Mouse (Mus musculus): ENCODE results near the gene Adcy10. TPM values are rescaled to one million over a fixed set of nuclear protein-coding genes. Genes with fewer than 3 reads are reported as not detected.
A peak's percentile ranks its signal among the peaks of the same experiment; 100 is the strongest.

Gene Adcy10
- polyA plus RNA-seq, 1 experiment from 2014 or later, result not detected

DNA sequence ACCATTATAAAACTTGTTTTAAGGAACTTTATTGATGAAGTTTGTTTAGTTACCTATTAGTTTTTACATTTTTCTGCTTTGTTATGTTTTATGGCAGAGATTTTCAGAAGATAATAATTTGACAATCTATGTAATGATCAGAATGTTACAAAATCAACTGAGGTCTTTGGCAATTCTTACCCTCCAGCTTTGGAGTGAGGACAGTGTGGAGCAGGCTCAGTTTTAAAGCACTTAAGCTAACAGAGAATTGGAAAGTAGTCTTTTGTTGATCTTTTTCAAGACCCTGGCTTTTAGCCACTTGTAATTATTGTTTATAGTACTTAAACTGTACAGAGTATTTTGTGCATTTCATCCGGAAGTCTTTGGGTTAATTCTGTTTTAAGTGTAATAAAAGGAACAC lies 22.1 kb upstream of the Adcy10 start:
- H3K27me3 ChIP-seq (replicated peaks), result no peaks in the 10 kb centered on the region
- no peaks in the 10 kb centered on the region for H3K36me3 ChIP-seq
- H3K9me3 ChIP-seq (replicated peaks), result no peaks in the 10 kb centered on the region
- no peak overlapping the region for H3K4me2 ChIP-seq
- H3K4me3 ChIP-seq, result no peak overlapping the region
- no peak overlapping the region for H3K9ac ChIP-seq
- H3K4me1 ChIP-seq (replicated peaks), result peaks cover 4% of the 10 kb centered on the region
- H3K27ac ChIP-seq (ENCODE audit: poor library complexity, severe bottlenecking), result no peak overlapping the region
- ATAC-seq (ENCODE audit: insufficient number of reproducible peaks, low FRiP score), result no peak
- 83% methylated on average over 1 of the region's 1 CpGs for WGBS

DNA sequence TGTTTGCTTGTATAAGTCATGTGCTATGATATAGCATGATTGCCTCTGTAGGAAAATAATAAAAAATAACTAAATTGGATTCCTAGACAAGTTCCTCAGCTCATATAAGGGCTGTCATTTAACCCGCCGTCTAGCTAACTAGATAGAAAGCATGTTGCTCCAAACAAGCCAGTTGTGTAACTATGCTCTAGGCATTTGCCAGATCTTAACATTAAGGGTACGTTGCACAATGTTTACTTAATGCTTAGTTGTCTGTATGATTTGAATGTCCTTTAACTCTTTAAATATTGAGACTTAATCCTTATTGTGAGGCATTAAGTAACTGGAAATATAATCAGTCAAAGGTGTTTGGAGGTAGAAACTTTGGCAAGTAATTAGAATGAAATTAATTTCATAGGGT lies 20.4 kb upstream of the Adcy10 start:
- no peaks in the 10 kb centered on the region for H3K36me3 ChIP-seq
- H3K4me2 ChIP-seq, result no peak overlapping the region
- H3K4me3 ChIP-seq, result no peak overlapping the region
- no peak overlapping the region for H3K9ac ChIP-seq
- WGBS, result 88% methylated on average over 3 of the region's 3 CpGs
- H3K27me3 ChIP-seq (replicated peaks), result no peaks in the 10 kb centered on the region
- ATAC-seq (ENCODE audit: insufficient number of reproducible peaks, low FRiP score), result no peak
- H3K4me1 ChIP-seq (replicated peaks), result peaks cover 4% of the 10 kb centered on the region
- H3K27ac ChIP-seq (ENCODE audit: poor library complexity, severe bottlenecking), result no peak overlapping the region
- no peaks in the 10 kb centered on the region for H3K9me3 ChIP-seq (replicated peaks)

DNA sequence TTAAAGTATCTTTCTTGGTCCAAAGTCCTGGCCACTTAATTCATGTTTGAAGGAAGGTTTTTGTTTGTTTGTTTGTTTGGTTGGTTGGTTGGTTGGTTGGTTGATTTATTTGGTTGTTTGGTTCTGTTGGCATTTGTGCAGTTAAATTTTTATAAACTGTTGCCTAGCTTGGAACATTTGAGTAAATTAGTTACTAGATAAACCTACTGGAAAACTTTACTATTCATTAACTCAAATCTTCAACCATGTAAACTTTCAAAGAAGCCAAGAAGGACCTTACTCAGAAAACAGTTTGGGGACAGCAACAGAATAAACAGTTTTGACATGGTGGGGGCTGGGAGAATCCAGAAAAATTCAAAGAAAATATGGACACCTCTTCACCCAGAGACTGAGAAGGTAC lies 16.0 kb upstream of the Adcy10 start:
- no peak for ATAC-seq (ENCODE audit: insufficient number of reproducible peaks, low FRiP score)

DNA sequence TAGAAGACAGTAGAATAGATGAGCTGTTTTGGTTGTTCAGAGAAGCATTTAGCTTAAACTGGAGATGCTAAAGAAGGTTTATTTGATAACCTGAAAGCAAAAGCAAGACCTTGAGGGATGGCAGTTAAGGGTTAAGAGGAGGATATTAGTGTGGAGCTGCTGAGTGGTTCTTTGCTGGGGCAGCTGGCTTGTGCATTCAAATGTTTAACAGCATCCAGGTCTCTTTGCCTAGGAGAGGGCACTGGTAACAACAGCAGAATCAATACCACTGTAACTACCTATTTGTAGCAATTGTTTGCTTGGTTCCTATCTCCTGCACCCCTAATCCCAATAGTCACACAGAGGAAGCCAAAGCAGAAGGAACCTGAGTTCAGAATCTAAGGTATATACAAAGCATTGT lies 15.3 kb upstream of the Adcy10 start:
- Histone ChIP-seq H3K36me3 (no peaks in the 10 kb centered on the region), H3K9ac (no peak overlapping the region), H3K4me2 (no peak overlapping the region), H3K27ac (ENCODE audit: poor library complexity, severe bottlenecking) (no peak overlapping the region), H3K4me3 (no peak overlapping the region), H3K27me3 (replicated peaks) (no peaks in the 10 kb centered on the region), H3K4me1 (replicated peaks) (no peaks in the 10 kb centered on the region; the same call in 1 of the 2 replicates), H3K9me3 (replicated peaks) (no peaks in the 10 kb centered on the region)
- no peak for ATAC-seq (ENCODE audit: insufficient number of reproducible peaks, low FRiP score)

More for the DNA sequence above, 16.0 kb upstream of the Adcy10 start:
- Histone ChIP-seq H3K9me3 (replicated peaks) (no peaks in the 10 kb centered on the region), H3K4me2 (no peak overlapping the region), H3K27ac (ENCODE audit: poor library complexity, severe bottlenecking) (no peak overlapping the region), H3K27me3 (replicated peaks) (no peaks in the 10 kb centered on the region), H3K4me1 (replicated peaks) (no peaks in the 10 kb centered on the region; the same call in 1 of the 2 replicates), H3K36me3 (no peaks in the 10 kb centered on the region), H3K9ac (no peak overlapping the region), H3K4me3 (no peak overlapping the region)

DNA sequence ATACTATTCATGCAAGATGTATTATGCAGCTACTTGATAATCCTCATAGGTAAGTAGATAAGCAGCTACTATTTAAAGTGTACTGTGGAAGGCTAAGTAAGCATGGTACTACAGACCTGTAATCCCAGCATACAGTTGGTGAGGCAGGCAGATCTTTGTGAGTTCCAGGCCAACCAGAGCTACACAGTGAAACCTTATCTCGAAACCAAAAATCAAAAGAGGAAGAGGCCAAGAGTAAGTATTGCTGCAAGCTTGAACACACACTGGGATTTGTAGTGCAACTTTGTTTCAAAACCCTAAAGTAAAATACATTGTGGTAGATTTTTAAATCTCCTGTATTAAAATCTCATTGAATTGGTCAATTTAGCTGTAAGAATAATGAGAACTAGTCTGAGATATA lies 13.5 kb upstream of the Adcy10 start:
- H3K9me3 ChIP-seq (replicated peaks), result no peaks in the 10 kb centered on the region
- no peaks in the 10 kb centered on the region for H3K27me3 ChIP-seq (replicated peaks)
- no peak for ATAC-seq (ENCODE audit: insufficient number of reproducible peaks, low FRiP score)
- no peaks in the 10 kb centered on the region; the same call in 1 of the 2 replicates for H3K4me1 ChIP-seq (replicated peaks)
- no peak overlapping the region for H3K9ac ChIP-seq
- 79% methylated on average over 1 of the region's 1 CpGs for WGBS
- H3K27ac ChIP-seq (ENCODE audit: poor library complexity, severe bottlenecking), result no peak overlapping the region
- no peak overlapping the region for H3K4me2 ChIP-seq
- no peak overlapping the region for H3K4me3 ChIP-seq
- H3K36me3 ChIP-seq, result 0 out of 2 replicates have a peak, but pooled peaks cover 3% of the 10 kb centered on the region

DNA sequence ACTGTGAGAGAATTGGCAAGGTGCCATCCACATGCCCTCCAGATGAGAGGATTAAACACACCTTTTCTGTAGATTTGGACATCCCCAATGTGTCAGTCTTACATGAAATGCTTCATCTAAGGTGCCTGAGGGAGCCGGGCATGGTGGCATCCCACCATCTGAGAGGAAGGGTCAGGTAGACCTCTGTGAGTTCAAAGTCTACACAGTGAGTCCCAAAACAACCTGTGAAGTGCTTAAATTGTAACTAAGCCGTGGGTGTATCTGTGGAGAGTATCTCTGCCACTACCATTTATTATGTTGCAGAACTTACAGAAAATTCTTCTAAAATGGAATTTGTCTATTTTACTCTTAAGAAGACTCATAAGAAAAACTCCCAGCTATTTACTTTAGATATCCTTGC lies 1.1 kb downstream of the Adcy10 start:
- ATAC-seq (ENCODE audit: insufficient number of reproducible peaks, low FRiP score), result no peak
- 76% methylated on average over 2 of the region's 2 CpGs for WGBS

DNA sequence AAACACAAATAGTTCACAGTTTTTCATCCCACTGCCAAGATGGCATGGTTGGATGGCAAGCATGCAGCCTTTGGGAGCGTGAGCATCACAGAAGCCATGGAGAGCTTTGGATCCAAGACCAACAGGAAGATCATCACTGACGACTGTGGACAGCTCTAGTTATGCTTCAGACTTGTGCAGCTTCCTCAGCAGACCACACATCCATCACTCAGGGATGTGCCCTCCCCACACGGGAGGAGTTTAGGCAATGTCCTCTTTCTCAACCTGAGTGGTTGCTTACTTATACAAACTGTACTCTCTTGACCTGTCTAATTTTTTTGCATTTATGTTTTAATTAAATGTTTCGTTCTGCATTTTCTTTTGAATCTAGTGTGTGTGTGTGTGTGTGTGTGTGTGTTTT lies 4.2 kb downstream of the Adcy10 start:
- WGBS, result 76% methylated on average over 4 of the region's 4 CpGs
- H3K27me3 ChIP-seq (replicated peaks), result no peaks in the 10 kb centered on the region
- no peak for ATAC-seq (ENCODE audit: insufficient number of reproducible peaks, low FRiP score)
- no peaks in the 10 kb centered on the region for H3K36me3 ChIP-seq
- H3K27ac ChIP-seq (ENCODE audit: poor library complexity, severe bottlenecking), result no peak overlapping the region
- H3K4me3 ChIP-seq, result no peak overlapping the region
- H3K9ac ChIP-seq, result no peak overlapping the region
- no peak overlapping the region for H3K4me2 ChIP-seq
- no peaks in the 10 kb centered on the region for H3K9me3 ChIP-seq (replicated peaks)
- H3K4me1 ChIP-seq (replicated peaks), result no peaks in the 10 kb centered on the region

More for the DNA sequence above, 1.1 kb downstream of the Adcy10 start:
- Histone ChIP-seq H3K4me1 (replicated peaks) (no peaks in the 10 kb centered on the region), H3K27ac (ENCODE audit: poor library complexity, severe bottlenecking) (no peak overlapping the region), H3K36me3 (peaks cover 14% of the 10 kb centered on the region), H3K4me2 (no peak overlapping the region), H3K9ac (no peak overlapping the region), H3K4me3 (no peak overlapping the region), H3K27me3 (replicated peaks) (no peaks in the 10 kb centered on the region), H3K9me3 (replicated peaks) (no peaks in the 10 kb centered on the region)

DNA sequence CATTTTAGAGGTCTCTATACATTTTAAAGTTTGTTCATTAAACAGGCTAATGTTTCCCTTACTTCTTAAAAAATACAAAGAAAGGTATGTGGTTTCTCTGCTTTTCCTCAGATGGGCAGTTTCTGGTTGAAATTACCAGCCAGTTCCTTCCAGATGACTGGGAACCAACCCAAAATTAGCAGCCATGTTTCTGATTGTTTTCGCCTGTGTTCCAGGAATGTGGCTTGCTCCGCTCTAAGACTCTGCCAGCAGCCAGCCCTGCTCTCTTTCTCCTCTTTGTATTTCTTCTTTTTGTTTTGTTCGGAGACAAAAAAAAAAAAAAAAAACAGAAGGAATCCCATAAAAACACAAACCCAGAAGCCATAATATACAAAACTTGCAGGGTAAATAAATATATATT lies 13.9 kb downstream of the Adcy10 start:
- no peak overlapping the region for H3K4me3 ChIP-seq
- H3K36me3 ChIP-seq, result no peaks in the 10 kb centered on the region
- H3K27me3 ChIP-seq (replicated peaks), result no peaks in the 10 kb centered on the region
- H3K4me1 ChIP-seq (replicated peaks), result peaks cover 16% of the 10 kb centered on the region
- H3K9ac ChIP-seq, result no peak overlapping the region
- ATAC-seq (ENCODE audit: insufficient number of reproducible peaks, low FRiP score), result no peak
- H3K4me2 ChIP-seq, result no peak overlapping the region
- H3K9me3 ChIP-seq (replicated peaks), result no peaks in the 10 kb centered on the region
- WGBS, result 55% methylated on average over 3 of the region's 3 CpGs
- H3K27ac ChIP-seq (ENCODE audit: poor library complexity, severe bottlenecking), result no peak overlapping the region

DNA sequence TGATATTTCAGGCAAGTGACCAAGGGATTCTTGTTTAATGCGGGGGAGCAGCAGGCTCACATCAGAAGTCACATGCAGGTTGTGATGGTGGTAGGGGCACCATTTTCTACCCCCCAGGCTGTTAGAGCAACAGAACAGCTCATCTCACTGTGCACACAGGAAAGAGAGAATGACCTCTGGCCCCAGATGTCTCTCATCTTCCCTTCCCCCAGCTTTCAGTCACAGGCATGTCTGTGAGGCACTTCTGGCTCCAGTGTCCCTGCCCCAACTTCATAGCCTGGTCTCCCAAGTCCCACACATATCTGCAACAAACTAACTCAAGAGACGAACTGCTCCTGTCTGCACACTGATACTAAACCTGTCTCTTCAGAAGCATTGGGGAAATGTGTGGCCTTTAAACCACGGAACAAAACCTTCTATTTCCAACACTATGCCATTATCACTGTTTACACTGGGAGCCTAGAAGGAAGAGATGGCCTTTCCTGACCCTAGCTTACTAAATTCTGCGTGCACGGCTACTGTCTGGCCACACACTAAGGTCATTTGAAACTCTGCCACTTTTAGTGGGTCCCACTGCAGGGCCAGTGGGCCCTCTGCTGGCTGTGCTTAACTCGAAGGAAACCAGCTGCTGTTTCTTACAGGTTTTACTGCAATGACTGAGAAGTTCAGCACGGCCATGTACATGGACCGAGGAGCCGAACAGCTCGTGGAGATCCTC lies 18.5 kb downstream of the Adcy10 start:
- no peak overlapping the region; the same call in 1 of the 2 replicates for H3K9ac ChIP-seq
- H3K27me3 ChIP-seq (replicated peaks), result no peaks in the 10 kb centered on the region
- no peaks in the 10 kb centered on the region for H3K36me3 ChIP-seq
- peaks cover 18% of the 10 kb centered on the region for H3K4me1 ChIP-seq (replicated peaks)
- H3K4me3 ChIP-seq, result no peak overlapping the region
- H3K27ac ChIP-seq (ENCODE audit: poor library complexity, severe bottlenecking), result no peak overlapping the region
- 30% methylated on average over 10 of the region's 10 CpGs for WGBS
- no peak overlapping the region; the same call in 1 of the 2 replicates for H3K4me2 ChIP-seq
- H3K9me3 ChIP-seq (replicated peaks), result no peaks in the 10 kb centered on the region
- ATAC-seq (ENCODE audit: insufficient number of reproducible peaks, low FRiP score), result peak; percentile 48; the same call in 1 of the 2 replicates

DNA sequence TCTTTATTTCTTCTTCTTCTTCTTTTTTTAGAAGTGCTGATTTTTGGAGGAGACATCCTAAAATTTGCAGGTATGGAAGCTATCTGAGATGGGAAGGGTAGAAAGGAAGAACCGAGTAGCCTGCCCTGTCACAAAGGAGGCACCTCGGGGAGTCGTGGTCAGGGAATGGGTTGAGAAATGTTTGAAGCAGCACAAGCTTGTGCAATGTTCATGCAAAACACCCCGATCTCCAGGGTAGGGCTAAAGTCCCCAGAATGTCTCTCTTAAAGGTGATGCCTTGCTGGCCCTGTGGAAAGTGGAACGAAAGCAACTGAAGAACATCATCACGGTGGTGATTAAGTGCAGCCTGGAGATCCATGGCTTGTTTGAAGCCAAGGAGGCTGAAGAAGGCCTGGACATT lies 21.3 kb downstream of the Adcy10 start:
- Histone ChIP-seq H3K27me3 (replicated peaks) (no peaks in the 10 kb centered on the region), H3K9ac (no peak overlapping the region), H3K36me3 (no peaks in the 10 kb centered on the region), H3K27ac (ENCODE audit: poor library complexity, severe bottlenecking) (no peak overlapping the region), H3K4me3 (no peak overlapping the region), H3K4me1 (replicated peaks) (peaks cover 18% of the 10 kb centered on the region), H3K4me2 (no peak overlapping the region), H3K9me3 (replicated peaks) (no peaks in the 10 kb centered on the region)
- ATAC-seq (ENCODE audit: insufficient number of reproducible peaks, low FRiP score), result no peak
- WGBS, result 80% methylated on average over 6 of the region's 6 CpGs

DNA sequence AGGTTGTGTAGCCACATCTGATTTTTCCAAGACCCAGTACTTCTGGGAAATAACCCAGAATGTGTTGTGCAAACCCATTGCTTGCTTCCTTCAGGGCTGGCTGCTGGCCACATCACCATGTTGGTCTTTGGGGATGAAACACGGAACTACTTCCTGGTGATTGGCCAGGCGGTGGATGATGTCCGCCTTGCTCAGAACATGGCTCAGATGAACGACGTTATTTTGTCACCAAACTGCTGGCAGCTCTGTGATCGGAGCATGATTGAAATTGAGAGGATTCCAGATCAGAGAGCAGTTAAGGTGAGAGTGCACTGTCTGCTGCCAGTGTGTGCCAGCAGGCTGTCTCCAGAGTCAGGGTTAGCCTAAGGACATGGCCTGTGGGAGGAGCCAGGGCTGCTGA lies 25.2 kb downstream of the Adcy10 start:
- ATAC-seq (ENCODE audit: insufficient number of reproducible peaks, low FRiP score), result no peak
- Histone ChIP-seq H3K4me2 (no peak overlapping the region), H3K27ac (ENCODE audit: poor library complexity, severe bottlenecking) (no peak overlapping the region), H3K36me3 (no peaks in the 10 kb centered on the region), H3K9ac (no peak overlapping the region), H3K9me3 (replicated peaks) (no peaks in the 10 kb centered on the region), H3K4me3 (no peak overlapping the region), H3K4me1 (replicated peaks) (no peaks in the 10 kb centered on the region), H3K27me3 (replicated peaks) (no peaks in the 10 kb centered on the region)
- 83% methylated on average over 6 of the region's 6 CpGs for whole genome bisulfite sequencing

DNA sequence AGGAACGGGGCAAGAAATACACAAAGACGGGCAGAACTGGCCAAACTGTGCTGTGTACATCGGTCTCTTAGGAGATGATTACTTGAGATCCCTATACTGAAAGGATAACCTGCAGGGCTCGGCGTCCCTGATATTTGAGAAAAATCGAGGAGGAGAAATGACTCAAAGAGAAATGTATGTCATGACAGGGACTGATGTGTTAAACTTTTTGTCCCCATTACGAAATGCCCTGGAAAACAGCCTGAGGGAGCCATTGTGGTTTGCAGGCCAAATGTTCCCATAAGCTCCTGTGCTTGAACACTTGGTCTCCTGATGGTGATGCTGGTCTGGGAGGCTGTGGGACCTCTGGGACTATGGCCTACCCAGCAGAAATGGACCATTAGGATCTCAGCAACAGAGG lies 35.7 kb downstream of the Adcy10 start:
- no peak overlapping the region for H3K4me3 ChIP-seq
- no peak overlapping the region for H3K4me2 ChIP-seq
- no peak for ATAC-seq (ENCODE audit: insufficient number of reproducible peaks, low FRiP score)
- no peaks in the 10 kb centered on the region for H3K27me3 ChIP-seq (replicated peaks)
- no peak overlapping the region for H3K9ac ChIP-seq
- H3K9me3 ChIP-seq (replicated peaks), result no peaks in the 10 kb centered on the region
- no peaks in the 10 kb centered on the region for H3K4me1 ChIP-seq (replicated peaks)
- H3K27ac ChIP-seq (ENCODE audit: poor library complexity, severe bottlenecking), result no peak overlapping the region
- 85% methylated on average over 7 of the region's 7 CpGs for WGBS
- no peaks in the 10 kb centered on the region for H3K36me3 ChIP-seq
